Mouse (Mus musculus) urinary bladder, postnatal 10 days (tissue): ENCODE measurements around the gene Abcb11.
"Not testable (repeated sequence)": the region's sequence is repeated elsewhere in the genome, so short reads cannot be mapped to it uniquely, and the experiment has no call there.

Source experiments
- DNase-seq: peaks from one replicate; pipeline ENCODE4 v3.0.0; 2022; ENCODE audit warnings: low spot score

Abcb11 gene

DNA sequence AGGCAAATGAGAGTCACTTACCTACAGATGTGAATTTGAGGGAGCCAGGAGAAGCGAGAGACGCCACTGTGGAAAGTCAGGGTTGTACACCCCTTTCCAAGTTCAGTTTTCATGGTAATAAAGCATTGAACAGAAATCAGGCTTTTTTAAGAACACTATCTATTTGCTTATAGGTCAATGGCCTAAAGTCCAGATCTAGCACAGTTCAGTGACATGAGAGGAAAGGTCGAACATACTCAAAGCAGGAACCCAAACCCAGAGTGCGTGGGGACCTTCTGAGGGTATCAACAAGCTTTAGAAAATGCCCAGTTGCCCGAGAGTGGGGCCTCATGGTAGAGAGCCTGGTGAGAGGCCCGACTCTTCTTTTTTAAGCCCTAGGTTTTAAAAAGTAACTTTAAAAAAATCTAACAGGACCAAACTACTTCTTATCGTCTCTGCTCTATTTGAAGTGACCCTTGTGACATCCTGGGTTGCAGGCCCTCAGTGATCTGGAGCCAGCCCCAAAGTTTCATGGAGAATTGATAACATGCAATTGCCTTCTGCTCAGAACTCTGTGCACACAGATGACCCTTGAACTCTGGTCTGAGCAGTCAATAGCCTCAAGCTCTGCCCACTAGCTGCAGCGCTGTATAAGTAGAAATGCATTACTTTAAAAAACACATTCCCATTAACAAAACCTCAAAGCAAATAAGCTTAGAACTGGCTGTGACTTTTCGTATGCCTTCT lies at the start of gene Abcb11:
Gene Abcb11 (minus strand): TSS at position 121 of the 726 bp plus-strand sequence.
- DNase-seq, result no peak

DNA sequence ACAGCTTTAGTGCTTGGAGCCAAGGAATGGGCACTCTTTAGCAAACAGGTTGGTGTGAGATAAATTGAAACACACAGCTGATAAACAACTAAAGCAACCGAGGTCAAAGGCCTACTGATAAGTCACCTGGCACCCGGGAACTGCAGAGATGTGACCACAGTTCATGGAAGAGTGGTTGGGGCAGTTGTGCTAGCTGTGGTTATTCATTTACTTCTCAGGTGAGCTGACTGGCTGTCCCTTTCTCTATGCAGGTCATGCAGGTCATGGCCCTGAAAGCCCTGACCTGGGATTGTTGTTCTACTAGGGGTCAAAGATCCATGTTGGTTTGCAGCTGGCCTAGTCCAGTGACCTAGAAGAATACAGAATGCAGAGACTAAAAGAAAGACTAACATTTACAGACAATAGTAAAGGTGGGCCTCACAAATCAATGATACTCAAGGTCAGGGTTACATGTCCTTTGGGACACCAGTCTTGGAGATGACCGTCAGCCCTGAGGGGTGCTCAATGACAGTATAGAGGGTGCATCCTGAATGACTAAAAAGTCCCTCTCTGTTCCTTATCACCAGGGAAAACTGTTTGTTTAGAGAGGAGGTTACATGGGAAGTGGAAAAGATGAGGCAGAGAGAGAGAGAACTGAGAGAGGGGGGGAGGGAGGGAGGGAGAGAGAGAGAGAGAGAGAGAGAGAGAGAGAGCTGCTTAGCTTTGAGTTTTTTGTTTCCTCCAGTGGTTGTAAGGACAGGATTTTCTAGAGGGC lies 43.9 kb upstream of the Abcb11 start:
- DNase-seq, result no peak

DNA sequence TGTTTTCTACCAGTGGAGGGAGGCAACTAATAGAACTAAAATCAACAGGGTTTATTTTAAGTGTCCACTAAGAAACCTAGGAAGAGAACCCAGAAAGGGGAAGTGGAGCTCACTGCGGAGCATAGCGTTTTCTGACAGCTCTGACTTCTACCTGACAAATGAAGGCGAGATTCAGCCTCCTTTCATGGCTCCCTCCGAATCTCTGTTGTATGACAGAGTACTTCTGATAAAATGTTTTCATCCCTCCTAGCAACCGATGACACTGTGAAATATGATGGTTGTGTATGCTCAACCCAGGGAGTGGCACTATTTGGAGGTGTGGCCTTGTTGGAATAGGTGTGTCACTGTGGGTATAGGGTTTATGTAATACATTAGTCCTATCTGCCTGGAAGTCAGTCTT lies 40.4 kb upstream of the Abcb11 start:
- DNase-seq, result no peak

DNA sequence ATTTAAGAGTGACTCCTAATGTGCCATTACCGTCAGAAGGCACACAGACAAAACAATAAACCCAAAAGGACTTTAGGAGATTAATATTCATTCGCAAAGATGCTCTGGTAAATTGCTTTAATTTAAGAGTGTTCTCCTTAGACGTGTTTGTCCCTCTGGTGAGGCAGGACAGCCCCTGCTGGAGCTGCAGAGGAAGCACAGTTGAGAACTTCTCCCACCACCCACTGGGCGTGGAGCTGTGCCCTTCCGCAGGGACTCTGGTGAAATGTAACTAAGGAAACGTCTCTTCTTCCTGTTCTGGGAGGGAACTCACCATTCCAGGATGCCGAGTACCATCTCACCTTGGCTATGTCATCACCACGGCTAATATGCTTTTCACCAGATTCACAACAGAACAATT lies 39.3 kb upstream of the Abcb11 start:
- no peak for DNase-seq

DNA sequence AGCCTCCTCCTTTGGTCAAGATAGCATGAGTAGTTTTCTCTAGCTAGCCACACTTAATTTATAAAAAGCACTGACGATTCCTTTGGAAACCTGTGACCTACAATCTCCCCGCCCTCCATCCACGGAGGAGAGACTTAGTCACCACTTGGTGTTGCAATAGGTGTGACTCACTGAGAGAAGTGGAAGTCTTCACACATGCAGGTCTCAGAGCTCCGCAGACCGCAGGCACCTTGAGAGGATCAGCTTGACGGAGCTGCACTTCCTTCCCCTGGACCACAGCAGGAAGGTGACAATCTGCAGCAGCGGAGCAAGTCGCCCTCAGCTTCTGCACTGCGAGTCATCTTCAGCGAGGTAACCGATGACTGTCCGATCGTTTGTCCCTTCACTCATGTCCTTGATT lies 37.9 kb upstream of the Abcb11 start, which contains the start of gene Dhrs9:
Gene Dhrs9 (plus strand): TSS at position 165 of the 400 bp plus-strand sequence.
- no peak for DNase-seq

DNA sequence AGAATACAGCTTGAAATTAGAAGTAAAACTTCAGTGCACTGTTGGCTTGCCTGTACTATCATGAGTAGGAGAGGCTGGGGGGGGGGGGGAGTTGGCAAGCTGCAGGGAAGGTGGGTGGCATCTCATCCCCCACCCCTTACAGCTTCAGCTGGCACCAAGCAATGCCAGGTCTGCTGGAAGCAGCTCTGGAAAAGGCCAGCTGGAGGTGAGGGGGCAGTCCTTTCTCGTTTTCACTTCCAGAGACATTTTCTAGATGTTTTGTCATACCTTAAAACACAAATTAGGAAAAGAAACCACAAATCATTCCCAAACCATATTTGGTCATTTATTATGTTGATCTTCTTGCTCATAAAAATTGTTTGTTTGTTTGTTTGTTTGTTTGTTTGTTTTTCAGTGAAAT lies 37.4 kb upstream of the Abcb11 start:
- DNase-seq, result no peak

DNA sequence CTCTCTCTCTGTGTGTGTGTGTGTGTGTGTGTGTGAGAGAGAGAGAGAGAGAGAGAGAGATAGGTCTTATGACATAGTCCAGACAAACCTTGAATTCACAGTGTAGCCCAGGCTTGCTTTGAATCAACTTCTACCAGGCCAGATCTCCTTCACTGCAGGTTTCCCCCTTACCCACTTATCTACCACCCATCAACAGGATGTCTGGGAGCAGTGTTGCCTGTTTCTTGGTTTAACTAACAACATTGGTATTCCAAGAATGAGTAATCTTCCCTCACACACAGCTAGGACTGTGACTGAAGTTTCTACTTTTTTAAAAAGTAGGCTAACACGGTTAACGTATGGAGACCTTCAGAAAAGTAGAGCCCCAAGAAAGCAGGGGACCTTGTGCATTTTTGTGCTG lies 34.4 kb upstream of the Abcb11 start:
- no peak for DNase-seq

DNA sequence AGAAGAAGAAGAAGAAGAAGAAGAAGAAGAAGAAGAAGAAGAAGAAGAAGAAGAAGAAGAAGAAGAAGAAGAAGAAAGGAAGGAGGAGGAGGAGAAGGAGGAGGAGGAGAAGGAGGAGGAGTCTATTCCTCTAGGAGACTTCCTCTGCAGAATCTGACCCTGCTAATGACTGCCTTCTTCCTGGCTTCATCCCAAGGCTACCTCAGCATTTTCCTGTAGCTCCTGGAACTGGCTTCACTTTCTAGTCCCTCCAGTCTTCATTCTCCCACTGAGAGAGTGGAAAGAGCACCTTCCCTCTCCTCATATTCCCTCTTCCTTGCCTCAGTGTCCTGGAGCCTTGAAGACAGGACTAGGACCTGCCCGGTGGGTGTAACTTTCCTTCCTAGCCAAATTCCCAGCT lies 22.9 kb upstream of the Abcb11 start:
- DNase-seq, result no peak

DNA sequence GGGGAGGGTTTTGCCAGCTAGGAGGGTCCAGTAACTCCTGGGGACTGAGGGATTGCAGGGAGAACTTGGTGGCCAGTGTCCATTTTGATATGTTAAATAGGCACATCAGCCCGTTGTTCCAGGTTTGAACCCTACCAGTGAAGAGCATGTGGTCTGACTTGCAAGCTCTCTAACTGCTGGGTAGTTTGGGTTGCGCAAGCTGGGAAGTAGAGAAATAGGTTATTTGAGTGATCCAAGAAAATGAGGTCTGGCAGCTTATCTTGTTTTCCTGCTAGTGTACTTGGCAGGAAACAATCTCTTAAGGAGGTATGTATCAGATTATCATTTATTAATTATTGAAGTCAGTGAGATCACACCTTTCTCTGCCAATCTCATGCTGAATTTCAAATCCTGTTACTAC lies 22.4 kb upstream of the Abcb11 start:
- no peak for DNase-seq

DNA sequence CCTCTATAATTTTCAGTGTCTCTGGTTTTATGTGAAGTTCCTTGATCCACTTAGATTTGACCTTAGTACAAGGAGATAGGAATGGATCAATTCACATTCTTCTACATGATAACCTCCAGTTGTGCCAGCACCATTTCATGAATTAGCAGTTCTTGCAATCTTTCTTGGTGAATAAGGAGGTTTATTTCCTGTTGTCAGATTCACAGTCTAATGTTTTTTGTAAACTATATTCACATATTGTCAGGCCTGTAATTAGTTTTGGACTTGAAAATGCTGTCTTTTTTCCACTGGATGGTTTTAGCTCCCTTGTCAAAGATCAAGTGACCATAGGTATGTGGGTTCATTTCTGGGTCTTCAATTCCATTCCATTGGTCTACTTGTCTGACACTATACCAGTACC lies 13.0 kb upstream of the Abcb11 start:
- not testable (repeated sequence) for DNase-seq

DNA sequence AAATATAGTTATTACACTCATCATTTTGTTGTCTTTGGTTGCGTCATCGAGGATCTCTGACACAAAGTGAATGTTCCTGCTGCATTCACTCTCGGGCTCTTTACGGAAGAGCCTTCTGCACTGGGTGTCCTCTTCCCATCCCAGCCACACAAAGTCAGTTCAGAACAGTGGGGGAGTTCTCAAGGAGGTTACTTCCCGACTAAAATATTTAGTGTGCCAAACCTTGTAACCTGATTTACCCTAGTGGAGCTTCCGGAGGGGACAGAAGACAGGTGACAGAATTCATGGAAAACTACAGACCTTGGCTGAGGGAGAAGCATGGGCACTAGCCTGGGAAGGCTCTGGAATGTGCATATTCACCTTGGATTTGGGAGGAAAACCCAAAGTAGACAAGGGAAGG lies 910 bp downstream of the Abcb11 start:
- no peak for DNase-seq

DNA sequence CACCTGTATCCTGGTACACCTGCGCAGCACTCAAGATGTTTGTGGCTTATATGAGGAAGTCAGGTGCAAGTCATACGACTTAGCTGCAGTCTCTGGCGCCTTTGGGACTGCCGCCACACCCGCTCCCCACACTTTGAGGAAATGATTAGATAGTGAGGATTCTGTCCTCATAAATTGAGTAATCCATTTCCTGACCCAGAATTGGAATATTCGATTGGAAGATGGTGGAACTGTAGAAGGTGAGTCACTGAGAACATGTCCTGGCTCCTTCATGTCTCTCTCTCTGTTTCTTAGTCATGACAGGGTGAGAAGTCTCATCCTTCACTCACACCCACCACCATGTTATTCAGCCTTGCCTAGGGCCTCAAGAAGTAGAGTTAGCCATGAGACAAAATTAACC lies 10.9 kb downstream of the Abcb11 start:
- DNase-seq, result not testable (repeated sequence)

DNA sequence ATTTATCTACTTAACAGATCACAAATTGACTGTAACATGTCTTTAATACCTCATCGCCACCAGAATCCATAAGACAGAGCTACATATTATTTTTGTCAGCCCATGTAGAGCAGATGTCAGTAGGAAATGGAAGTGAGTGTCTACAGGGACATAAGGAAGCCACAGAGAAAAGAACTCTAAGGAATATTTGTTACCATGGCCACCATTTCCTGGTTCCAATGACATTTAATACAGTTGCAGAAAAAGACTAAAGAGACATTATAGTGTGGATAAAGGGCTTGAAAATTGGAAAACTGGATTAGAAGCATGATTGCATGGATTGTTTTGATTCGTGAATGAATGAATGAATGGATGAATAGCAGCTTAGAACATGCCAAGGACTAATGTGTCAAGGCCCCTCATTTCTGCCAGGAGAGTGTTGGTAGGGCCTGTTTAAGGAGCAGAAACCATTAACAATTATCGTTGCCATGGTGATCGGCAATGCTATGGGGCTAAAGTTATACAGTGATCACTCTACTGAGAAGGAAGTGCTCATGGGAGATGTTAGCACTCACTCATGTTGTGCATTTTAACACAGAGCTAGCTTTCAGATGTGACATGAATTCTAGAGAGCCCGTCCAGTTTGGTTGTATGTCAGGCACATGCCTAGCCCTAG lies 13.8 kb downstream of the Abcb11 start:
- no peak for DNase-seq

DNA sequence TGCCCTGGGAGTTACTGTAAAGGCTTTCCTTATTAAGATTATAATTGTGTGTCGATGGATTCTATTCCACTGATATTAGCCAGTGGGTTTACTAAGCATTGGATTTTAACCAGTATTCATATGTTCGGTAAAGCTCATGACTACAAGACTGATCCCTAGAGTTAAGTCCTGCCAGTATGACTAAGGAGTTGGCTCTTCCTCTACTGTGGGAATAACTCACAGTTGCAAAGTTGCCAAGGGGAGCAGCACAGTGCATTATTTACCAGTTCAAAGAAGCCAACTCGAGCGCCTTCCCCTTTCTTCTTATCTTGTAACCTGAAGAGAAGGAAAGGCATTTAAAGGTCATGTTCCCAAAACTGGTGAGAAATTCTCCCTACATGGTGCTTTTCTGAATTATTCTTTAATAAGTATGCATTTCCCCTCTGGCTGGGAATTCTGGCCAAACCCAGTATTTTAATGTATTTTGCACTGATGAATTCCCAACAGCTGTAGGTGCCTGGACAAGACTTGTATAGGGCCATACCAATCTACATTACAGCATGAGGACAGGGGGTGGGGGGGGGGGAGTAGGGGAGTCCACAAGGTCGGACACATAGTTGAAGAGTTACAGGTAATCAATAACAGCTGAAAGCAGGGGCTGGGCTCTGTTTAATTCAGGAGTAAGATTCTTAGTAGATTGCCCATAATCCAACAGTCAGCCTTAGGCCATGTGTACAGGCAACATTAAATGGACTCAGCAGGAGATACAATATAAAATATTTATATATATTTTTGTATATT lies 17.3 kb downstream of the Abcb11 start:
- DNase-seq, result no peak

DNA sequence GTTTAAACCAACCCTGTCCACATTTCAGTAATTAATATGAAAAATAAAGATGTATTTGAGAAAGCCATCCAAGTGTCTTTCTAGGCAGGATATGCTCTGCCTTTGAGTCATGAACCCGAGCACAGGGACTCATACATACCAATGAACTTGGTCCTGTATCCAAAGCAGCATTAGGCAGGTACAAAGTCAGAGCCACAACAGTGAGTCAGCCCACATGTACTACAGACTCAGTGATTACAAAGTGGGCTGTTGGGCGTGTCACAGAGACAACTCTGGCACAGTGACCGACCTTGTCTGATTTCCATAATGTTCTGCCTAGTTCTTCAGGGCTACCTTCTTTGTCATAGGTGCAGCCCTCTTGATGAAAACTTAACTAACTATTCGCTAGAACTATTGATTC lies 19.4 kb downstream of the Abcb11 start:
- DNase-seq, result no peak

DNA sequence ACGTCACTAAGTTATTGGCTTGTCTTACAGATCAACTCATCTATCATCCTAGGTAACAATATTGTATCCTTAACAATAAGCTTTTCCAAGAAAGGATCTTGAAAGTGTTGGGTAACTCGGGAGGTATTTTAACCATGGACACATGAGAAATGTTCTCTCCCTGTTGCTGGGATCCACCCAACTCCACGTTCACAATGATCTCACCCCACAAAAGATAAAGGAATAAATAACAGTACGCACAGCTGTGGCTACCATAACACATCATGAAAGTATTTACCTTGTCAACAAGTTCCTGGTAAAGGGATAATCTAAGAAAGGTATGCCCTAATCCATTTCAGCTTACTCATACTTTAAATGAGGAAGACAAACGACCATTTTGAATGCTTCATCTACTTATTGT lies 21.0 kb downstream of the Abcb11 start:
- no peak for DNase-seq

DNA sequence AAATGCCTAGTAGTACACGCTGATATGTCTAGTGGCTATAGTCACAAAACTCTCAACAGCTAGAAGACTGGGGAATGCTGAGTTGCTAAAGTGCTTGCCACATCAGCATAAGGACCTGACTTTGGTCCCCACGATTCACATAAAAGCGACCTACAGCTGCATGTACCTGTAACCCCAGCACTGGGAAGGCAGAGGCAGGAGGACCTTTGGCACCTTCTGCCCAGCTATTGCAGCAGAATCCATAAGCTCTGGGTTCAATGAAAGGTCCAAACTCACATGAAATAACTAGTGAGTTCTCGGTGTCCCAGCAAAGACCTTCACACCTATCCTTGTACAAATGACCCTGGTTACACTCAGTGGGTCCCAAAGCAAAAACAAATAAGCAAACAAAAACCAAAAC lies 31.1 kb downstream of the Abcb11 start:
- DNase-seq, result no peak

DNA sequence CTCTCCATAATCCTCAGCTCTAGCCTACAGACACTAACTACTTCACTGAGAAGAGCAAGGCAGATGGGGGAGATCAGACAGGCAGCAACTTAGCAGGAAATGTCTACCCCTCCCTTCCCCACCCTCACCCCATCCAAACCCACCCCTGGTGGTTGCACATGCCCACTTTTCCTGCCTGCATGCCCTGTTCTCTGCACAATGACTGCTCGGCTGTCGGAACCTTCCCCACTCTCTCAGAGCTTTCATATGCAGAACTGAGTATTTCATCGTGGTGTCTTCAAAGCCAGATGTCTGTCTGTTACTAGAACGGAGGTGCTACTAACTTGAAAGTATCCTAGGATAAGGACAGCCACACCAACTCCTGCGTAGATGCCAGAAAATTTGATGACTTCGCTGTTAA lies 34.3 kb downstream of the Abcb11 start:
- DNase-seq, result no peak

DNA sequence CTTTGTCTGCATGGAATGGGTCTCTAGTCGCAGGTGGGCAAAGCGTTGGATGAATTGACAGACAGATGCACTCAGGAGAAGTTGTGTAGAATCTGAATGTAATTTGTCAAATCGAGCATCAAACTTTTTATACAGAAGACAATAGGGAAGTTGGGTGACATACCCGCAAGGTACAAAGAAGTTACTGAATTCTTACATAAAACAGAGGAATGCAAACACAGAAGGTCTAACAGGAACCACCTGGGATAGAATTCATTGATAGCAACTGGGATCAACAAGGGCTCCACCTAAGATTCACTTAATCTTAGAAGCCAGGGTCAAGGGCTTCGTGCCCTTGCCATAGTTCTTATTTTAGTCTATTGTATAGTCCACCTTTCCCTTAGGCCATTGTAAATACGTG lies 41.8 kb downstream of the Abcb11 start:
- not testable (repeated sequence) for DNase-seq

DNA sequence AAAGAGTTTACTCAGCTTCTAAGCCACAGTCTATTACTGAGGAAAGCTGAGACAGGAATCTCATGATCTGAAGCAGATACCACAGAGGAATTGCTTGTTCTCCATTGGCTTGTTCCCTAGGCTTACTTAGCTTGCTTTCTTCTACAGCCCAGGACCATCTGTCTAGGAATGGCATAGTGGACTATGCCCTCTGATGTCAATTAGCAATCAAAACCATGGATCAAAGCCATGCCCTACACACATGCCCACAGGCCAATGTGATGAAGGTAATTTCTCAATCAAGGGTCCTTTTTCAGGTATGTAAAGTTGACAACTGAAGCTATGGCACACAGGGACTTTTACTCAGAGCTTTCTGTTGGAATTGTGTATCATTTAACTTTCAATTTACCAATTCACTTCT lies 47.9 kb downstream of the Abcb11 start:
- no peak for DNase-seq

DNA sequence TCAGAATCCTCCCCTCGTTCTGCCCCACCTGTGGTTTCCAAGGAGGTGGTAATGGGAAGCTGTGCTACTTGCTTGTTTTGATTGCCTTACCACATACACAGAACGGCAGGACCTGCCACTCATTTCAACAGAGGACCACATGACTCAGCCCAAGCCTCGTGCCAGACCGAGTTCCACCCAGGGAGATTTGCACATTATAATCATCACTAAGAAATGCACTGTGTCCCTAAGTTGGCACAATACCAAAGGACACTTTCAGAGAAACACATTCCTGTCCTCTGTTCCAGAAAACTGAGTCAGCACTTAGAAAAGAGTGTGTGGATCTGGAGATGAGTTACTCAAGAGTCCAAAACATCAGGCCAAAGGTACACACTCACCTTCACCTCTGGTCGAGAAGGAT lies 53.4 kb downstream of the Abcb11 start:
- no peak for DNase-seq

DNA sequence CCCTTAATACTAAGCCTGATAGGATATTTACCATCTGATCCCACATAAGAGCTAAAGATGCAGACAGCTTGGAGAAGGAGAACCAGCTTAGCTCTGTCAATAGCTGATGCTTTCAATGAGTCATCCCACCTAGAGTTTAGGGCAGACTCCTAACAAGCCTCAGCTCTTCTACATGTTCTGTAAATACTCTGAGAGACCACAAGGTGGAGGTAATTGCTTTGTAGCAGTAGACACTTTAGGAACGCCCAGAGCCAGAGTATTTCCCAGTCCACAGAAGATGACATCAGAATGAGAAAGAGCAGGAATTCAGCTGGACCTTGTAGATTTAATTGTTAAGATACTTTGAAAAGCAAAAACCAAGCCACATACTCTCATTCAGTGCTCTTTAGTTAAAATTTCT lies 66.5 kb downstream of the Abcb11 start:
- DNase-seq, result no peak
